ENCODE assay signal across 8 mouse cellular contexts in genomic region chr11:51605602-51606446, GRCm38 (mm10). TPM values are rescaled to one million over a fixed set of nuclear protein-coding genes. Genes with fewer than 3 reads are reported as not detected.
DNase-seq lines count a peak whose midpoint lies in the region; ATAC-seq and TF ChIP-seq lines count a peak whose summit lies in the region.

No protein-coding gene starts in this region.

- peak overlapping the region; percentile 97 for H3ac ChIP-seq in C2C12 (ENCODE audit: control insufficient read depth, insufficient read length, low read depth)

- peaks cover 68% of the 10 kb centered on the region for H3K79me2 ChIP-seq in C2C12 (ENCODE audit: control insufficient read depth, insufficient read depth)

- no peaks in the 10 kb centered on the region for H3K27me3 ChIP-seq in C2C12 (ENCODE audit: control insufficient read depth, insufficient read depth, insufficient read length)
- H3K27me3 ChIP-seq in heart, embryonic 12.5 days (replicated peaks), result no peaks in the 10 kb centered on the region
- H3K27me3 ChIP-seq in kidney, postnatal 0 days (ENCODE audit: insufficient read depth, low read length), result no peaks in the 10 kb centered on the region
- no peaks in the 10 kb centered on the region for H3K27me3 ChIP-seq in liver, embryonic 14.5 days (ENCODE audit: control insufficient read depth, insufficient read depth, low read length)
- H3K27me3 ChIP-seq in neural tube, embryonic 11.5 days (ENCODE audit: control insufficient read depth, insufficient read depth, low read length), result no peaks in the 10 kb centered on the region
- no peaks in the 10 kb centered on the region for H3K27me3 ChIP-seq in stomach, embryonic 16.5 days (ENCODE audit: control insufficient read depth, insufficient read depth, low read length)

- H3K36me3 ChIP-seq in C2C12 (ENCODE audit: control insufficient read depth, insufficient read depth), result peaks cover 50% of the 10 kb centered on the region
- peaks cover 46% of the 10 kb centered on the region for H3K36me3 ChIP-seq in heart, embryonic 12.5 days
- H3K36me3 ChIP-seq in kidney, postnatal 0 days (ENCODE audit: insufficient read depth, low read length), result peaks cover 38% of the 10 kb centered on the region
- peaks cover 48% of the 10 kb centered on the region for H3K36me3 ChIP-seq in liver, embryonic 14.5 days (replicated peaks; ENCODE audit: control insufficient read depth, insufficient read depth, low read depth)
- peaks cover 23% of the 10 kb centered on the region for H3K36me3 ChIP-seq in neural tube, embryonic 11.5 days (ENCODE audit: control insufficient read depth, insufficient read depth, low read length)
- H3K36me3 ChIP-seq in stomach, embryonic 16.5 days (ENCODE audit: control insufficient read depth, insufficient read depth, low read length), result peaks cover 38% of the 10 kb centered on the region

- TF ChIP-seq EP300 in liver, embryonic 14.5 days (IDR thresholded peaks at IDR 0.05; ENCODE audit: low read depth), result no peak

- peak overlapping the region; percentile 99 for H3K4me3 ChIP-seq in C2C12 (ENCODE audit: insufficient read depth, poor library complexity, severe bottlenecking)
- H3K4me3 ChIP-seq in heart, embryonic 12.5 days, result peak overlapping the region; percentile 97
- peak overlapping the region; percentile 99 for H3K4me3 ChIP-seq in kidney, postnatal 0 days (replicated peaks; ENCODE audit: low read depth, low read length)
- H3K4me3 ChIP-seq in liver, embryonic 14.5 days (ENCODE audit: insufficient read depth in 1 of 2, low read depth in 2 of 2, low read length in 2 of 2), result peak overlapping the region; percentile 98 to 99
- H3K4me3 ChIP-seq in neural tube, embryonic 11.5 days (ENCODE audit: low read depth, low read length), result peak overlapping the region; percentile 93
- peak overlapping the region; percentile 93 for H3K4me3 ChIP-seq in stomach, embryonic 16.5 days (replicated peaks; ENCODE audit: low read length)

- peak overlapping the region; percentile 91 for H3K4me2 ChIP-seq in heart, embryonic 12.5 days
- H3K4me2 ChIP-seq in kidney, postnatal 0 days (ENCODE audit: low read length), result peak overlapping the region; percentile 75
- peak overlapping the region; percentile 83 for H3K4me2 ChIP-seq in liver, embryonic 14.5 days (ENCODE audit: low read depth)
- peak overlapping the region; percentile 70 for H3K4me2 ChIP-seq in neural tube, embryonic 11.5 days (ENCODE audit: low read depth)
- peak overlapping the region; percentile 83 for H3K4me2 ChIP-seq in stomach, embryonic 16.5 days (ENCODE audit: low read depth, low read length)

- peak overlapping the region; percentile 100 for H3K9ac ChIP-seq in heart, embryonic 12.5 days
- H3K9ac ChIP-seq in kidney, postnatal 0 days (ENCODE audit: low read depth, low read length), result peak overlapping the region; percentile 100
- H3K9ac ChIP-seq in liver, embryonic 14.5 days (replicated peaks), result peak overlapping the region; percentile 97
- peak overlapping the region; percentile 100 for H3K9ac ChIP-seq in neural tube, embryonic 11.5 days (ENCODE audit: low read length)
- H3K9ac ChIP-seq in stomach, embryonic 16.5 days (ENCODE audit: low read length), result peak overlapping the region; percentile 99

- no peak for TF ChIP-seq CTCF in C2C12 (IDR thresholded peaks at IDR 0.05; ENCODE audit: control insufficient read depth, insufficient read depth, insufficient read length)
- no peak for TF ChIP-seq CTCF in kidney, postnatal 0 days (IDR thresholded peaks at IDR 0.05; ENCODE audit: low read depth)
- TF ChIP-seq CTCF in liver, embryonic 14.5 days (IDR thresholded peaks at IDR 0.05; ENCODE audit: low read depth), result no peak

- peak; percentile 88 for DNase-seq in brain, adult 2 months (ENCODE audit: low read depth, low spot score)
- DNase-seq in kidney, postnatal 0 days (ENCODE audit: low spot score), result peak; percentile 95
- peak; percentile 73 to 80 (median 74) for DNase-seq in liver, embryonic 14.5 days (ENCODE audit: low read depth in 3 of 3, low spot score in 3 of 3)
- DNase-seq in neural tube, embryonic 11.5 days (ENCODE audit: low spot score), result peak; percentile 81

- under 1% methylated on average over 81 of the region's 81 CpGs for WGBS in heart, embryonic 12.5 days
- WGBS in kidney, postnatal 0 days, result under 1% methylated on average over 80 of the region's 81 CpGs
- under 1% methylated on average over 79 of the region's 81 CpGs for WGBS in liver, embryonic 14.5 days (ENCODE audit: insufficient replicate concordance)
- WGBS in neural tube, embryonic 11.5 days, result under 1% methylated on average over 69 of the region's 81 CpGs
- WGBS in stomach, embryonic 16.5 days, result under 1% methylated on average over 76 of the region's 81 CpGs

- peaks cover 53% of the 10 kb centered on the region for H3K79me3 ChIP-seq in C2C12 (ENCODE audit: low read depth)

- peak; percentile 88 for ATAC-seq in erythroblast, adult 5-6 weeks (replicated peaks; ENCODE audit: low FRiP score, poor library complexity, severe bottlenecking)
- ATAC-seq in heart, embryonic 12.5 days (ENCODE audit: insufficient number of reproducible peaks, low FRiP score), result peak; percentile 85
- peak; percentile 83 for ATAC-seq in kidney, postnatal 0 days (replicated peaks; ENCODE audit: low FRiP score, low read depth)
- peak; percentile 66 for ATAC-seq in liver, embryonic 14.5 days (ENCODE audit: insufficient read depth)
- peak; percentile 32 for ATAC-seq in neural tube, embryonic 11.5 days (ENCODE audit: insufficient read depth, low FRiP score, low TSS enrichment)
- peak; percentile 81 for ATAC-seq in stomach, embryonic 16.5 days (ENCODE audit: insufficient read depth, low FRiP score)

- H3K9me3 ChIP-seq in heart, embryonic 12.5 days (replicated peaks), result no peaks in the 10 kb centered on the region
- no peaks in the 10 kb centered on the region for H3K9me3 ChIP-seq in kidney, postnatal 0 days (replicated peaks; ENCODE audit: low read length)
- no peaks in the 10 kb centered on the region for H3K9me3 ChIP-seq in liver, embryonic 14.5 days (ENCODE audit: control insufficient read depth, low read length)
- H3K9me3 ChIP-seq in neural tube, embryonic 11.5 days (ENCODE audit: control insufficient read depth, low read length), result no peaks in the 10 kb centered on the region
- no peaks in the 10 kb centered on the region for H3K9me3 ChIP-seq in stomach, embryonic 16.5 days (replicated peaks; ENCODE audit: control insufficient read depth, low read length)

- peaks cover 41% of the 10 kb centered on the region for H3K4me1 ChIP-seq in heart, embryonic 12.5 days (replicated peaks)
- H3K4me1 ChIP-seq in kidney, postnatal 0 days (replicated peaks; ENCODE audit: insufficient read depth, low read length), result no peaks in the 10 kb centered on the region; the same call in 1 of the 2 replicates
- peaks cover 22 to 26% of the 10 kb centered on the region in 2 experiments for H3K4me1 ChIP-seq in liver, embryonic 14.5 days (replicated peaks; ENCODE audit: control insufficient read depth in 2 of 2, insufficient read depth in 2 of 2, low read length in 1 of 2)
- peaks cover 14% of the 10 kb centered on the region for H3K4me1 ChIP-seq in neural tube, embryonic 11.5 days (ENCODE audit: control insufficient read depth, insufficient read depth, low read length)
- peaks cover 30% of the 10 kb centered on the region for H3K4me1 ChIP-seq in stomach, embryonic 16.5 days (ENCODE audit: control insufficient read depth, insufficient read depth, low read length)

- peak overlapping the region; percentile 94 for H3K27ac ChIP-seq in heart, embryonic 12.5 days (ENCODE audit: poor library complexity, severe bottlenecking)
- H3K27ac ChIP-seq in kidney, postnatal 0 days, result peak overlapping the region; percentile 97
- H3K27ac ChIP-seq in liver, embryonic 14.5 days, result peak overlapping the region; percentile 84
- H3K27ac ChIP-seq in neural tube, embryonic 11.5 days (ENCODE audit: low read depth, low read length), result peak overlapping the region; percentile 96
- H3K27ac ChIP-seq in stomach, embryonic 16.5 days (ENCODE audit: low read length), result peak overlapping the region; percentile 95

RNA-seq across cellular contexts. Expression of gene Hnrnpab, which starts 0.8 kb away (rescaled TPM):
- 749 TPM for polyA plus RNA-seq in C2C12 (2012; fragmentation: generic; extraction: Trizol)
- 140 and 157 TPM in 2 replicates for total RNA-seq in erythroblast, adult 5-6 weeks (2015; ENCODE audit: low replicate concordance)
- total RNA-seq in erythroblast, adult 5-6 weeks (2017; ENCODE audit: low replicate concordance), result 174 and 180 TPM in 2 replicates
- 428 and 457 TPM in 2 replicates for polyA plus RNA-seq in heart, embryonic 12.5 days (2016; fragmentation: Nextera tagmentation; extraction: Ambion mirVana)
- 293 and 336 TPM in 2 replicates for polyA plus RNA-seq in kidney, postnatal 0 days (2015; fragmentation: Nextera tagmentation; extraction: Ambion mirVana)
- 215 and 260 TPM in 2 replicates for polyA plus RNA-seq in liver, embryonic 14.5 days (2012; rRNA removed)
- 220 and 252 TPM in 2 replicates for polyA plus RNA-seq in liver, embryonic 14.5 days (2014; fragmentation: Nextera tagmentation; extraction: Ambion mirVana)
- 764 and 777 TPM in 2 replicates for polyA plus RNA-seq in neural tube, embryonic 11.5 days (2014; fragmentation: Nextera tagmentation; extraction: Ambion mirVana)
- 201 and 238 TPM in 2 replicates for polyA plus RNA-seq in stomach, embryonic 16.5 days (2015; fragmentation: Nextera tagmentation; extraction: Ambion mirVana)

RNA-seq across cellular contexts. Expression of gene Nhp2, which starts 13.7 kb away (rescaled TPM):
- 378 TPM for polyA plus RNA-seq in C2C12 (2012; fragmentation: generic; extraction: Trizol)
- 7.5 and 27.6 TPM in 2 replicates for total RNA-seq in erythroblast, adult 5-6 weeks (2015; ENCODE audit: low replicate concordance)
- total RNA-seq in erythroblast, adult 5-6 weeks (2017; ENCODE audit: low replicate concordance), result 19.2 and 23.3 TPM in 2 replicates
- 89.6 and 91.9 TPM in 2 replicates for polyA plus RNA-seq in heart, embryonic 12.5 days (2016; fragmentation: Nextera tagmentation; extraction: Ambion mirVana)
- polyA plus RNA-seq in kidney, postnatal 0 days (2015; fragmentation: Nextera tagmentation; extraction: Ambion mirVana), result 134 and 136 TPM in 2 replicates
- 64.1 and 78.3 TPM in 2 replicates for polyA plus RNA-seq in liver, embryonic 14.5 days (2012; rRNA removed)
- polyA plus RNA-seq in liver, embryonic 14.5 days (2014; fragmentation: Nextera tagmentation; extraction: Ambion mirVana), result 136 and 144 TPM in 2 replicates
- polyA plus RNA-seq in neural tube, embryonic 11.5 days (2014; fragmentation: Nextera tagmentation; extraction: Ambion mirVana), result 155 and 168 TPM in 2 replicates
- 133 and 138 TPM in 2 replicates for polyA plus RNA-seq in stomach, embryonic 16.5 days (2015; fragmentation: Nextera tagmentation; extraction: Ambion mirVana)

RNA-seq across cellular contexts. Expression of gene Phykpl, which starts 21.3 kb away (rescaled TPM):
- 7.7 TPM for polyA plus RNA-seq in C2C12 (2012; fragmentation: generic; extraction: Trizol)
- 1.3 and 2.1 TPM in 2 replicates for total RNA-seq in erythroblast, adult 5-6 weeks (2015; ENCODE audit: low replicate concordance)
- total RNA-seq in erythroblast, adult 5-6 weeks (2017; ENCODE audit: low replicate concordance), result 3.1 and 5.2 TPM in 2 replicates
- polyA plus RNA-seq in heart, embryonic 12.5 days (2016; fragmentation: Nextera tagmentation; extraction: Ambion mirVana), result 15.1 and 16.9 TPM in 2 replicates
- polyA plus RNA-seq in kidney, postnatal 0 days (2015; fragmentation: Nextera tagmentation; extraction: Ambion mirVana), result 24.6 and 26.1 TPM in 2 replicates
- polyA plus RNA-seq in liver, embryonic 14.5 days (2012; rRNA removed), result 7.3 and 10.1 TPM in 2 replicates
- polyA plus RNA-seq in liver, embryonic 14.5 days (2014; fragmentation: Nextera tagmentation; extraction: Ambion mirVana), result 10.7 TPM in 2 replicates
- 10.1 and 11.0 TPM in 2 replicates for polyA plus RNA-seq in neural tube, embryonic 11.5 days (2014; fragmentation: Nextera tagmentation; extraction: Ambion mirVana)
- polyA plus RNA-seq in stomach, embryonic 16.5 days (2015; fragmentation: Nextera tagmentation; extraction: Ambion mirVana), result 19.6 and 20.1 TPM in 2 replicates

RNA-seq across cellular contexts. Expression of gene Rmnd5b, which starts 29.9 kb away (rescaled TPM):
- 27.4 TPM for polyA plus RNA-seq in C2C12 (2012; fragmentation: generic; extraction: Trizol)
- total RNA-seq in erythroblast, adult 5-6 weeks (2015; ENCODE audit: low replicate concordance), result 17.3 and 18.6 TPM in 2 replicates
- total RNA-seq in erythroblast, adult 5-6 weeks (2017; ENCODE audit: low replicate concordance), result 3.6 and 3.9 TPM in 2 replicates
- 27.9 and 28.5 TPM in 2 replicates for polyA plus RNA-seq in heart, embryonic 12.5 days (2016; fragmentation: Nextera tagmentation; extraction: Ambion mirVana)
- polyA plus RNA-seq in kidney, postnatal 0 days (2015; fragmentation: Nextera tagmentation; extraction: Ambion mirVana), result 40.8 and 42.5 TPM in 2 replicates
- polyA plus RNA-seq in liver, embryonic 14.5 days (2012; rRNA removed), result 15.2 and 15.6 TPM in 2 replicates
- polyA plus RNA-seq in liver, embryonic 14.5 days (2014; fragmentation: Nextera tagmentation; extraction: Ambion mirVana), result 19.0 and 20.5 TPM in 2 replicates
- polyA plus RNA-seq in neural tube, embryonic 11.5 days (2014; fragmentation: Nextera tagmentation; extraction: Ambion mirVana), result 51.2 and 52.6 TPM in 2 replicates
- polyA plus RNA-seq in stomach, embryonic 16.5 days (2015; fragmentation: Nextera tagmentation; extraction: Ambion mirVana), result 40.0 and 41.3 TPM in 2 replicates

RNA-seq across cellular contexts. Expression of gene N4bp3, which starts 44.8 kb away (rescaled TPM):
- 5.3 TPM for polyA plus RNA-seq in C2C12 (2012; fragmentation: generic; extraction: Trizol)
- 1.0 TPM in 1 of 2 replicates, not detected in the other for total RNA-seq in erythroblast, adult 5-6 weeks (2015; ENCODE audit: low replicate concordance)
- total RNA-seq in erythroblast, adult 5-6 weeks (2017; ENCODE audit: low replicate concordance), result not detected in 2 replicates
- 7.8 and 8.4 TPM in 2 replicates for polyA plus RNA-seq in heart, embryonic 12.5 days (2016; fragmentation: Nextera tagmentation; extraction: Ambion mirVana)
- polyA plus RNA-seq in kidney, postnatal 0 days (2015; fragmentation: Nextera tagmentation; extraction: Ambion mirVana), result 28.5 and 30.6 TPM in 2 replicates
- 1.2 TPM in 2 replicates for polyA plus RNA-seq in liver, embryonic 14.5 days (2012; rRNA removed)
- polyA plus RNA-seq in liver, embryonic 14.5 days (2014; fragmentation: Nextera tagmentation; extraction: Ambion mirVana), result 1.7 and 1.8 TPM in 2 replicates
- polyA plus RNA-seq in neural tube, embryonic 11.5 days (2014; fragmentation: Nextera tagmentation; extraction: Ambion mirVana), result 12.2 and 13.5 TPM in 2 replicates
- 20.7 and 21.0 TPM in 2 replicates for polyA plus RNA-seq in stomach, embryonic 16.5 days (2015; fragmentation: Nextera tagmentation; extraction: Ambion mirVana)

Comparison
In these comparisons a context has a peak if more than half of its experiments do, and no peak if none do; other contexts are left out.
1. Peak in every context shown above with its lines: DNase-seq, ATAC-seq, H3K4me3 ChIP-seq and H3K27ac ChIP-seq.
2. ATAC-seq: peak in every context shown above with its lines; median percentile 88 in erythroblast, adult 5-6 weeks; 85 in heart, embryonic 12.5 days; 83 in kidney, postnatal 0 days; 81 in stomach, embryonic 16.5 days; 66 in liver, embryonic 14.5 days; 32 in neural tube, embryonic 11.5 days.